Mouse (Mus musculus): ENCODE results near the gene Dnaja3. TPM values are rescaled to one million over a fixed set of nuclear protein-coding genes. Genes with fewer than 3 reads are reported as not detected.
"Not testable (repeated sequence)": the region's sequence is repeated elsewhere in the genome, so short reads cannot be mapped to it uniquely, and the experiment has no call there.

Dnaja3 gene
- polyA plus RNA-seq, 1 experiment from 2014 or later = 60.7 TPM

DNA sequence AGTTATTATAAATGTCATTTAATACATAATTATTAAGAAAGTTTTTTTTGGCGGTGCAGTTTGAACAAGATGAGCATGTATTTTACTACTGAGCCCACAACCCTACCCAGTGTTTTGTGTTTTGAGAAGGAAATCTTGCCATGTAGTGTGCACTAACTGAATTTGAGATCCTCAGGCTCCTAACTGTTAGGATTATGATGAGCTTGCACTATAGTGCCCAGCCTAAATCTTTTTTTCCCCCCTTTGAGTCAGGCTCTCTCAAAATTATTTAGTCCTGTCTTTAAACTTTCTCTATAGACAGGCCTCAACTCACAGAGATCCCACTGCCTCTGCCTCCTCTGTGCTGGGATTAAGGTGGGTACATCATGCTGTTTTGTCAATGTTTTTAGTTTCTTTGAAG is 87.7 kb downstream of the Dnaja3 start:
- DNase-seq (ENCODE audit: low spot score) = no peak
- Histone ChIP-seq H3K27me3 (ENCODE audit: insufficient read depth, poor library complexity, severe bottlenecking) (peaks cover 7% of the 10 kb centered on the region; the same call in 1 of the 2 replicates), H3K36me3 (no peaks in the 10 kb centered on the region), H3K27ac (no peak overlapping the region), H3K4me3 (peak overlapping the region; percentile 73; the same call in 1 of the 2 replicates), H3K4me1 (replicated peaks) (peaks cover 18% of the 10 kb centered on the region), H3K9me3 (no peaks in the 10 kb centered on the region)
- WGBS = 91% methylated on average over 1 of the region's 1 CpGs

DNA sequence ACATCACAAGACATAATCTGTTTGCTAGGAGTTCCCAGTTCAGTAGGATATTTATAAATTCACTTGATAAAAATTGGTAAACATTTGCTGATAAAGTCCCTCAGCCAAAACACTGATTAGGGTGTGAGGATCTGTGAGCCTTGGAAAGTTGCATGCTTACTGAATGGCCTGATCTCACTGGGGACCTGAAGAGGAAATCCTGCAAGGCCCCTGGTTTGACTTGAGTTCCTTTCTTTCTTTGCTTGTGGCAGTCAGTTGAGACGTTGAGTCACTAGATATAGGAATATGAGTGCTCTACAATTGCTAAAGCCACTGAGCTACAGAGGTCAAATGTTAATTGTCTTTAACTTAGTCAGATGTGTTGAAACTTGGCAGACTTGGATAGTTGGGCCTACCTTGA is 88.2 kb downstream of the Dnaja3 start:
- H3K9me3 ChIP-seq = no peaks in the 10 kb centered on the region
- DNase-seq (ENCODE audit: low spot score) = no peak
- H3K4me1 ChIP-seq (replicated peaks) = peaks cover 18% of the 10 kb centered on the region
- H3K27me3 ChIP-seq (ENCODE audit: insufficient read depth, poor library complexity, severe bottlenecking) = peaks cover 7% of the 10 kb centered on the region; the same call in 1 of the 2 replicates
- H3K4me3 ChIP-seq = no peak overlapping the region
- WGBS = 84% methylated on average over 1 of the region's 1 CpGs
- H3K27ac ChIP-seq = no peak overlapping the region
- H3K36me3 ChIP-seq = no peaks in the 10 kb centered on the region

DNA sequence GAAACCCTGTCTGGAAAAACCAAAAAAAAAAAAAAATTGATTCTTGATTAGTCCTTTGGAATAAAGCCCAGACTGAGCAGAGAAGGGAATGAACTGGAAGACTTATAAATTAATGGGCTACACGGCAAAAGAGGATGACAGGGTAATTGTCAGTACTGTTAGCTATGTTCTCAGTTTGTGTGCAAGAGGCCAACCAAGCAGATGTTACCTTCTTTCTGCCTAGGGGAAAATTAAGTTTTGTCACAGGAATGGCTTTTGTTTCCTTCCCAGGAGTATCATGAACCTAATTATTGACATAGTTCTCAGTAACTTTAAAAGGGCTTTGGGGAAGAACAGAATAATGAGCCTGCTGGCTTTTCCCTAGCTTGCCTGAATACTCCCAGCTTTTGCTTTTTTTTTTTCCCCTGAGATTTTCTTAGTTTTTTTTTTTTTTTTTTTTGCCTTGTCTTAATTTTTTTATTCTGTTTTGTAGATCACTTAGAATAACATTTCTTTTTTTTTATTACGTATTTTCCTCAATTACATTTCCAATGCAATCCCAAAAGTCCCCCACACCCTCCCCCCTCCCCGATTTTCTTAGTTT is 91.1 kb downstream of the Dnaja3 start:
- no peaks in the 10 kb centered on the region for H3K9me3 ChIP-seq
- H3K36me3 ChIP-seq = peaks cover 9% of the 10 kb centered on the region; the same call in 1 of the 2 replicates
- no peak for DNase-seq (ENCODE audit: low spot score)
- peaks cover 18% of the 10 kb centered on the region for H3K4me1 ChIP-seq (replicated peaks)
- H3K27ac ChIP-seq = no peak overlapping the region
- no peak overlapping the region for H3K4me3 ChIP-seq
- no peaks in the 10 kb centered on the region for H3K27me3 ChIP-seq (ENCODE audit: insufficient read depth, poor library complexity, severe bottlenecking)
- 85% methylated on average over 3 of the region's 3 CpGs for WGBS

- Histone ChIP-seq H3K27me3 (ENCODE audit: insufficient read depth, poor library complexity, severe bottlenecking) (no peaks in the 10 kb centered on the region), H3K27ac (no peak overlapping the region), H3K36me3 (peaks cover 12% of the 10 kb centered on the region; the same call in 1 of the 2 replicates), H3K4me3 (no peak overlapping the region), H3K9me3 (0 out of 2 replicates have a peak, but pooled peaks cover 2% of the 10 kb centered on the region), H3K4me1 (replicated peaks) (no peaks in the 10 kb centered on the region)
- no peak for DNase-seq (ENCODE audit: low spot score)
- WGBS = 88% methylated on average over 2 of the region's 2 CpGs
Measured at GRCm38 (mm10) chr16:4736262-4736661, 96.5 kb downstream of the Dnaja3 start.

DNA sequence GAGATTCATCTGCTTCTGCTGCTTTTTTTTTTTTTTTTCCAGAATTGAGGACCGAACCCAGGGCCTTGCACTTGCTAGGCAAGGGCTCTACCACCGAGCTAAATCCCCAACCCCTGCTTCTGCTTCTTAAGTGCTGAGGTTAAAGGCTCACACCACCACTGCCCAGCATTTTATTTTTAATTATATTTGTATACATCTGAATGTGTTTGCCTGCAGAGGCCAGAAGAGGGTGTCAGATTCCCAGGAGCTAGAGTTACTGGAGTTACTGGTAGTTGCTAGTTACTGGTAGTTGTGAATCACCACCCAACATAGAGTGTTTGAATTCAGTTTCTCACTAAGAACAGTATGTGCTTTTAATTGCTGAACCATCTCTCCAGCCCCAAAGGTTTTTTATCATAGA is 100.2 kb downstream of the Dnaja3 start:
- no peak overlapping the region for H3K27ac ChIP-seq
- H3K36me3 ChIP-seq = peaks cover 32% of the 10 kb centered on the region
- H3K27me3 ChIP-seq (ENCODE audit: insufficient read depth, poor library complexity, severe bottlenecking) = no peaks in the 10 kb centered on the region
- WGBS = 96% methylated on average over 2 of the region's 2 CpGs
- no peak for DNase-seq (ENCODE audit: low spot score)
- H3K9me3 ChIP-seq = peaks cover 15% of the 10 kb centered on the region
- no peaks in the 10 kb centered on the region for H3K4me1 ChIP-seq (replicated peaks)
- no peak overlapping the region for H3K4me3 ChIP-seq

DNA sequence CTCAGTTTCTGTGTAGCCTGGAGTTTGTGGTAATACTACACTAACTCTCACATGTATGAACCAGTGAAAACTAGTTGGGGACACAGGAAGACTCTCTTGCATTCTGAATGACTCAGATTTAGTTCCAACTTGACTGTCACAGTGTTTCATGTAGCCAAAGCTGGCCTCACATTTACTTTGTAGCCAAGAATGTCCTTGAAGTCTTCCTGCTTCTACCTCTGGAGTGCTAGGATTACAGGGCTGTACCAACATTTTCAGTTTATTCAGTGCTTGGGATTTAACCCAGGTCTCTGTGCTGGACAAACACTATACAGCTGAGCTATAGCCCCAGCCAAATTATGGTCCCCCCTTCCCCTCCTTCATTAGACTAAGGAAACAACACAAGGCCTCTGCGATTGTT is 102.4 kb downstream of the Dnaja3 start:
- DNase-seq (ENCODE audit: low spot score) = no peak
- H3K4me1 ChIP-seq (replicated peaks) = no peaks in the 10 kb centered on the region
- 94% methylated on average over 1 of the region's 1 CpGs for WGBS

GRCm38 (mm10) chr16:4752155-4752554 is 112.4 kb downstream of the Dnaja3 start:
- H3K27ac ChIP-seq = no peak overlapping the region
- H3K4me3 ChIP-seq = no peak overlapping the region
- H3K9me3 ChIP-seq = peaks cover 6% of the 10 kb centered on the region; the same call in 1 of the 2 replicates
- H3K4me1 ChIP-seq (replicated peaks) = no peaks in the 10 kb centered on the region
- 94% methylated on average over 3 of the region's 3 CpGs for WGBS
- no peaks in the 10 kb centered on the region for H3K27me3 ChIP-seq (ENCODE audit: insufficient read depth, poor library complexity, severe bottlenecking)
- H3K36me3 ChIP-seq = peaks cover 10% of the 10 kb centered on the region
- DNase-seq (ENCODE audit: low spot score) = no peak

More for the DNA sequence above, 102.4 kb downstream of the Dnaja3 start:
- H3K9me3 ChIP-seq = peaks cover 15% of the 10 kb centered on the region
- no peaks in the 10 kb centered on the region for H3K27me3 ChIP-seq (ENCODE audit: insufficient read depth, poor library complexity, severe bottlenecking)
- no peak overlapping the region for H3K4me3 ChIP-seq
- H3K27ac ChIP-seq = no peak overlapping the region
- peaks cover 23% of the 10 kb centered on the region for H3K36me3 ChIP-seq

GRCm38 (mm10) chr16:4754045-4754444 is 114.3 kb downstream of the Dnaja3 start:
- H3K9me3 ChIP-seq = peaks cover 6% of the 10 kb centered on the region; the same call in 1 of the 2 replicates
- H3K27ac ChIP-seq = no peak overlapping the region
- H3K27me3 ChIP-seq (ENCODE audit: insufficient read depth, poor library complexity, severe bottlenecking) = no peaks in the 10 kb centered on the region
- DNase-seq (ENCODE audit: low spot score) = no peak
- 90% methylated on average over 3 of the region's 3 CpGs for WGBS
- peaks cover 10% of the 10 kb centered on the region for H3K36me3 ChIP-seq
- no peak overlapping the region for H3K4me3 ChIP-seq
- H3K4me1 ChIP-seq (replicated peaks) = 0 out of 2 replicates have a peak, but pooled peaks cover 4% of the 10 kb centered on the region

- Histone ChIP-seq H3K27ac (peak overlapping the region; percentile 82), H3K4me3 (peak overlapping the region; percentile 48)
- H3K36me3 ChIP-seq; H3K27me3 ChIP-seq (ENCODE audit: insufficient read depth, poor library complexity, severe bottlenecking); H3K4me1 ChIP-seq (replicated peaks); H3K9me3 ChIP-seq: not testable (repeated sequence)
- WGBS = 2% methylated on average over 42 of the region's 42 CpGs
- peak; percentile 19 for DNase-seq (ENCODE audit: low spot score)
Measured at GRCm38 (mm10) chr16:4756660-4757335, 117.0 kb downstream of the Dnaja3 start.

Other genes with a start within 250 kb of the Dnaja3 start
- gene Adcy9, start 219.5 kb upstream of the Dnaja3 start, polyA plus RNA-seq (2016; fragmentation: Nextera tagmentation; extraction: Ambion mirVana) = 0.77 and 1.1 TPM in 2 replicates
- gene Srl, start 98.2 kb upstream of the Dnaja3 start, polyA plus RNA-seq (2016; fragmentation: Nextera tagmentation; extraction: Ambion mirVana) = 22.8 and 23.4 TPM in 2 replicates
- gene Tfap4, start 80.1 kb upstream of the Dnaja3 start, polyA plus RNA-seq (2016; fragmentation: Nextera tagmentation; extraction: Ambion mirVana) = 21.3 and 27.5 TPM in 2 replicates
- 27.3 and 27.9 TPM in 2 replicates for gene Glis2, start 45.3 kb upstream of the Dnaja3 start, polyA plus RNA-seq (2016; fragmentation: Nextera tagmentation; extraction: Ambion mirVana)
- 88.0 and 131 TPM in 2 replicates for gene Pam16, start 15.0 kb upstream of the Dnaja3 start, polyA plus RNA-seq (2016; fragmentation: Nextera tagmentation; extraction: Ambion mirVana)
- gene Vasn, start within 50 bp of the Dnaja3 start, polyA plus RNA-seq (2016; fragmentation: Nextera tagmentation; extraction: Ambion mirVana) = 10.3 and 12.6 TPM in 2 replicates
- gene Coro7, start 39.8 kb downstream of the Dnaja3 start, polyA plus RNA-seq (2016; fragmentation: Nextera tagmentation; extraction: Ambion mirVana) = 24.4 and 25.5 TPM in 2 replicates
- 192 and 203 TPM in 2 replicates for gene Nmral1, start 79.4 kb downstream of the Dnaja3 start, polyA plus RNA-seq (2016; fragmentation: Nextera tagmentation; extraction: Ambion mirVana)
- 84.6 and 93.3 TPM in 2 replicates for gene Hmox2, start 86.4 kb downstream of the Dnaja3 start, polyA plus RNA-seq (2016; fragmentation: Nextera tagmentation; extraction: Ambion mirVana)
- 109 and 111 TPM in 2 replicates for gene Cdip1, start 150.3 kb downstream of the Dnaja3 start, polyA plus RNA-seq (2016; fragmentation: Nextera tagmentation; extraction: Ambion mirVana)
- 0.51 and 0.55 TPM in 2 replicates for gene 4930562C15Rik, start 195.4 kb downstream of the Dnaja3 start, polyA plus RNA-seq (2016; fragmentation: Nextera tagmentation; extraction: Ambion mirVana)
- gene Ubald1, start 240.3 kb downstream of the Dnaja3 start, polyA plus RNA-seq (2016; fragmentation: Nextera tagmentation; extraction: Ambion mirVana) = 33.1 and 41.3 TPM in 2 replicates
- 71.6 and 80.8 TPM in 2 replicates for gene Mgrn1, start 246.3 kb downstream of the Dnaja3 start, polyA plus RNA-seq (2016; fragmentation: Nextera tagmentation; extraction: Ambion mirVana)

Measured in hindbrain, embryonic 10.5 days (tissue).